Mouse (Mus musculus) left cerebral cortex, postnatal 14 days (tissue): ENCODE results near the gene Plscr2. TPM values are rescaled to one million over a fixed set of nuclear protein-coding genes. Genes with fewer than 3 reads are reported as not detected.
"Not testable (repeated sequence)": the region's sequence is repeated elsewhere in the genome, so short reads cannot be mapped to it uniquely, and the experiment has no call there.

Source experiments
- DNase-seq, 2 experiments: peaks; one replicate each; pipeline ENCODE4 v3.0.0; 2021 to 2022; ENCODE audit warnings: low spot score in 2 of 2, mixed read lengths in 1 of 2
- intact Hi-C: fragments of 180-260 bp; cut with DNase I; formaldehyde crosslinking; loops from one replicate; pipeline ENCODE4 v1.15.1; 2025
- total RNA-seq, 2 experiments: library from RNA; stranded (reverse); gene quantifications; 2 replicates each; pipeline ENCODE4 v1.2.3; 2021

The Plscr2 gene
- total RNA-seq, 2 experiments from 2014 or later, result 0.97 to 1.5 TPM

GRCm38 (mm10) chr9:92270927-92271326 lies 4.5 kb upstream of the Plscr2 start:
- peak in 1 of 2 experiments; percentile 25 for DNase-seq
- intact Hi-C loops, result no loop called here

- intact Hi-C loops, result no loop called here
- DNase-seq, result no peak
These were observed 2.8 kb upstream of the Plscr2 start for GRCm38 (mm10) chr9:92272650-92273049.

- DNase-seq, result no peak
- intact Hi-C loops, result no loop called here
These were observed 2.1 kb upstream of the Plscr2 start for GRCm38 (mm10) chr9:92273271-92273670.

- intact Hi-C loops, result no loop called here
These were observed 1.2 kb upstream of the Plscr2 start for GRCm38 (mm10) chr9:92273956-92274762.

GRCm38 (mm10) chr9:92276360-92276759 lies 958 bp downstream of the Plscr2 start:
- intact Hi-C loops, result no loop called here

More at GRCm38 (mm10) chr9:92273956-92274762, 1.2 kb upstream of the Plscr2 start:
- no peak for DNase-seq

GRCm38 (mm10) chr9:92280048-92280447 lies 4.6 kb downstream of the Plscr2 start:
- no peak for DNase-seq
- intact Hi-C loops, result no loop called here

More at GRCm38 (mm10) chr9:92276360-92276759, 958 bp downstream of the Plscr2 start:
- DNase-seq, result no peak

- no peak for DNase-seq
- intact Hi-C loops, result no loop called here
These were observed 7.3 kb downstream of the Plscr2 start for GRCm38 (mm10) chr9:92282563-92283171.

GRCm38 (mm10) chr9:92289675-92290074 lies 14.3 kb downstream of the Plscr2 start:
- no peak for DNase-seq
- intact Hi-C loops, result no loop called here

GRCm38 (mm10) chr9:92292169-92292568 lies 16.8 kb downstream of the Plscr2 start:
- intact Hi-C loops, result no loop called here
- no peak for DNase-seq

GRCm38 (mm10) chr9:92292922-92293321 lies 17.5 kb downstream of the Plscr2 start:
- intact Hi-C loops, result no loop called here
- DNase-seq, result no peak

- no peak for DNase-seq
- intact Hi-C loops, result no loop called here
These were observed 18.5 kb downstream of the Plscr2 start for GRCm38 (mm10) chr9:92293560-92294548.

GRCm38 (mm10) chr9:92298288-92298687 lies 22.9 kb downstream of the Plscr2 start:
- intact Hi-C loops, result no loop called here
- DNase-seq, result no peak

GRCm38 (mm10) chr9:92301213-92301612 lies 25.8 kb downstream of the Plscr2 start:
- intact Hi-C loops, result no loop called here
- DNase-seq, result no peak

GRCm38 (mm10) chr9:92305075-92305474 lies 29.7 kb downstream of the Plscr2 start:
- DNase-seq, result no peak
- intact Hi-C loops, result no loop called here

- DNase-seq, result no peak
- intact Hi-C loops, result no loop called here
These were observed 30.3 kb downstream of the Plscr2 start for GRCm38 (mm10) chr9:92305620-92306220.

- intact Hi-C loops, result no loop called here
These were observed 33.7 kb downstream of the Plscr2 start, which contains the start of gene 1700057G04Rik for GRCm38 (mm10) chr9:92309077-92309476. 1700057G04Rik (plus strand) TSS chr9:92309377.

GRCm38 (mm10) chr9:92316791-92317190 lies 41.4 kb downstream of the Plscr2 start:
- no peak for DNase-seq
- intact Hi-C loops, result no loop called here

More at GRCm38 (mm10) chr9:92309077-92309476, 33.7 kb downstream of the Plscr2 start, which contains the start of gene 1700057G04Rik:
- no peak for DNase-seq

- intact Hi-C loops, DNase-seq: not testable (repeated sequence)
These were observed 50.5 kb downstream of the Plscr2 start for GRCm38 (mm10) chr9:92325936-92326335.

GRCm38 (mm10) chr9:92326813-92327212 lies 51.4 kb downstream of the Plscr2 start:
- intact Hi-C loops, result no loop called here
- DNase-seq, result no peak
